In the genomic region with DNA sequence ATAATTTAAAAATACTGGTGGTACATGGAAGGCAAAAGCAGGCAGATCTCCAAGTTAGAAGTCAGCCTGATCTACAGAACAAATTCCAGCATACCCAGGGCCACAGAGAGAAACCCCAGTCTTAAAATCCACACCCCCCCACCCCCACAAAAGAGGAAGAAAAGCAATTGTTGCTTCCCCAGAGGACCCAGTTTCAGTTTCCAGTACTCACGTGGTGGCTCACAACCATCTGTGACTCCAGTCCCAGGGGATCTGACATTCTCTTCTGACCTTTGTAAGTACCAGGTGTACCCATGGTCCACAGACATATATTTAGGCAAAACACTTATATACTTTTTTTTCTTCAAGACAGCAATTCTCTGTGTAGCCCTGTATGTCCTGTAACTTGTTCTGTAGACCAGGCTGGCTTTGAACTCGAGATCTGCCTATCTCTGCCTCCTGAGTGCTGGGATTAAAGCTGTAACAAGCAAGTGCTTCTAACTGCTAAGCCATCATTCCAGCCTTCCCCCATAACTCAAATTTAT, we compare ENCODE assay signal across 16 mouse cellular contexts. TPM values are rescaled to one million over a fixed set of nuclear protein-coding genes. Genes with fewer than 3 reads are reported as not detected.
A peak's percentile ranks its signal among the peaks of the same experiment; 100 is the strongest.
DNase-seq lines count a peak whose midpoint lies in the region; ATAC-seq and TF ChIP-seq lines count a peak whose summit lies in the region.
"Had no signal": no experiment of that assay in that cellular context is flagged by ENCODE, and none has a peak within 500 bp of the region (broad histone marks: within the 10 kb centered on the region; RNA-seq: fewer than 3 reads in every experiment).

No protein-coding gene starts in this region.

- H3K36me3 ChIP-seq in testis, adult 2 months (ENCODE audit: control insufficient read depth, insufficient read depth, low read length) = no peaks in the 10 kb centered on the region
- H3K36me3 ChIP-seq in splenic B cell, adult 2 months (ENCODE audit: control insufficient read depth, insufficient read depth, low read length, poor library complexity, severe bottlenecking) = peaks cover 6% of the 10 kb centered on the region

- no peaks in the 10 kb centered on the region for H3K27me3 ChIP-seq in testis, adult 2 months (ENCODE audit: control insufficient read depth, insufficient read depth, low read length)
- no peaks in the 10 kb centered on the region for H3K27me3 ChIP-seq in splenic B cell, adult 2 months (ENCODE audit: control insufficient read depth, insufficient read depth, low read length, poor library complexity, severe bottlenecking)
- H3K27me3 ChIP-seq: liver, embryonic 15.5 days had no signal

- ATAC-seq in monocyte, adult 5-6 weeks (replicated peaks; ENCODE audit: insufficient number of reproducible peaks, low FRiP score, low TSS enrichment, poor library complexity, severe bottlenecking) = peak; percentile 57
- no peak for ATAC-seq in erythroid progenitor cell, adult 5-6 weeks (replicated peaks; ENCODE audit: low FRiP score, poor library complexity, severe bottlenecking)
- ATAC-seq: hindbrain, postnatal 0 days had no signal

- H3K27ac ChIP-seq in testis, adult 2 months (ENCODE audit: control insufficient read depth, insufficient read depth, low read depth, low read length) = peak overlapping the region; percentile 16; the same call in 1 of the 2 replicates
- H3K27ac ChIP-seq: hindbrain, postnatal 0 days had no signal

- peaks cover 8% of the 10 kb centered on the region for H3K4me1 ChIP-seq in testis, adult 2 months (ENCODE audit: control insufficient read depth, insufficient read depth, low read length)

- no peak for TF ChIP-seq CTCF in testis, adult 2 months (IDR thresholded peaks at IDR 0.05; ENCODE audit: control insufficient read depth, insufficient read depth, insufficient replicate concordance, low read depth, low read length)

- no peak overlapping the region for H3K4me3 ChIP-seq in testis, adult 2 months (ENCODE audit: control insufficient read depth, low read depth, low read length)
- H3K4me3 ChIP-seq: liver, embryonic 15.5 days had no signal

- intact Hi-C loops in heart, postnatal 14 days (cut with DNase I) = no loop called here

- DNase-seq in heart, adult 11 months = peak; percentile 96
- DNase-seq in heart, postnatal 14 days = no peak
- DNase-seq in testis, postnatal 14 days (ENCODE audit: low spot score) = no peak
- DNase-seq in splenic B cell, adult 2 months (ENCODE audit: low read depth, low spot score) = peak; percentile 98
- DNase-seq in cerebellum, adult 11-12 months = no peak
- DNase-seq: adrenal gland, postnatal 36 days; cerebellum, adult 2 months; embryo, embryonic 11 days; lung, postnatal 4 days; right cerebral cortex, postnatal 4 days; thymus, adult 18-20 months had no signal

- TF ChIP-seq POLR2A in testis, adult 2 months (IDR thresholded peaks at IDR 0.05; ENCODE audit: control insufficient read depth, low read depth, low read length) = no peak

RNA-seq across cellular contexts. Expression of a gene that starts 4.6 kb away (rescaled TPM):
- 100 to 1,000 TPM; 183 to 188 TPM for total RNA-seq in heart, postnatal 14 days (2021)
- 319 and 325 TPM in 2 replicates for polyA plus RNA-seq in testis, adult 2 months (2012; rRNA removed)
- total RNA-seq in monocyte, adult 5-6 weeks (2017) = 35.5 to 40.2 TPM (median 39.7 TPM) in 3 replicates
- 93.5 and 103 TPM in 2 replicates for total RNA-seq in erythroid progenitor cell, adult 5-6 weeks (2015; ENCODE audit: low replicate concordance)
- total RNA-seq in erythroid progenitor cell, adult 5-6 weeks (2017; ENCODE audit: low replicate concordance) = 86.6 and 90.7 TPM in 2 replicates

RNA-seq across cellular contexts. Expression of a gene that starts 17.8 kb away (rescaled TPM):
- total RNA-seq in heart, postnatal 14 days (2021) = 100 to 1,000 TPM; 360 to 363 TPM
- polyA plus RNA-seq in testis, adult 2 months (2012; rRNA removed) = 208 and 270 TPM in 2 replicates
- 811 to 879 TPM (median 868 TPM) in 3 replicates for total RNA-seq in monocyte, adult 5-6 weeks (2017)
- total RNA-seq in erythroid progenitor cell, adult 5-6 weeks (2015; ENCODE audit: low replicate concordance) = 1,699 and 1,907 TPM in 2 replicates
- 1,512 and 2,069 TPM in 2 replicates for total RNA-seq in erythroid progenitor cell, adult 5-6 weeks (2017; ENCODE audit: low replicate concordance)

Comparison
In these comparisons a context has a peak if more than half of its experiments do, and no peak if none do; other contexts are left out.
1. DNase-seq: peak in heart, adult 11 months (single experiment) and splenic B cell, adult 2 months (single experiment); none in heart, postnatal 14 days (0 of 2), testis, postnatal 14 days (single experiment) and cerebellum, adult 11-12 months (single experiment).